Mouse (Mus musculus): ENCODE data around the gene R3hdml. TPM values are rescaled to one million over a fixed set of nuclear protein-coding genes. Genes with fewer than 3 reads are reported as not detected.

The R3hdml gene
- polyA plus RNA-seq, 1 experiment: not detected

DNA sequence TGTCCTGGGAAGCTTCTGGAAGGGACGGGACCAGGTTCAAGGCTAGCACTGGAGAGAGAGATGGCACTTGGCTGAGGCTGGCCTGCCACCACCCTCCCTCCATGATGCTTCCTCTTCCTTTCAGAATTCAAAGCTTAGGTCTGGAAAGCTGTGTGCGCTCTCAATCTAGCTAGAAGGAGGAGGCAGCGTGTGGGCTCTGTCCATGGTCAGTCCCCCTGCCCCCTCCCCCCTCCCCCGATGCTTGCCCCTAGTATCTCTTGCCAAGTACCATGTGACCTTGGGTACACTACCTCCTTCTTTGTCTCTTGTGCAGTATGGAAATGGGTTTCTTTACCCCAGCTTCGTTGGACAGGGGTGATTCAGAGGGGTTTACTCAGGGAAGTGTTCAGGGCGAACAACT lies 56.7 kb downstream of the R3hdml start:
- no peak for TF ChIP-seq POLR2A (IDR thresholded peaks at IDR 0.05; ENCODE audit: low read depth, low read length)
- H3K4me1 ChIP-seq (ENCODE audit: control insufficient read depth, insufficient read depth, low read length): no peaks in the 10 kb centered on the region
- no peak overlapping the region for H3K27ac ChIP-seq (ENCODE audit: insufficient read depth, low read length)
- H3K4me3 ChIP-seq (ENCODE audit: insufficient read depth, low read length): no peak overlapping the region

- no peak for TF ChIP-seq POLR2A (IDR thresholded peaks at IDR 0.05; ENCODE audit: low read depth, low read length)
- TF ChIP-seq CTCF (IDR thresholded peaks at IDR 0.05; ENCODE audit: borderline replicate concordance, insufficient read depth, low read length): no peak
- no peak overlapping the region for H3K4me3 ChIP-seq (ENCODE audit: insufficient read depth, low read length)
- H3K4me1 ChIP-seq (ENCODE audit: control insufficient read depth, insufficient read depth, low read length): no peaks in the 10 kb centered on the region
- H3K27ac ChIP-seq (ENCODE audit: insufficient read depth, low read length): no peak overlapping the region
These were observed 57.7 kb downstream of the R3hdml start for GRCm38 (mm10) chr2:163549786-163550185.

Other genes with a start within 250 kb of the R3hdml start
- 33.0 and 50.9 TPM in 2 replicates for gene Jph2, start 94.3 kb upstream of the R3hdml start, polyA plus RNA-seq (2011; ENCODE audit: insufficient read length, low read depth, missing spikeins)
- 35.5 and 39.8 TPM in 2 replicates for gene Oser1, start 67.6 kb upstream of the R3hdml start, polyA plus RNA-seq (2011; ENCODE audit: insufficient read length, low read depth, missing spikeins)
- gene Gdap1l1, start 53.8 kb upstream of the R3hdml start, polyA plus RNA-seq (2011; ENCODE audit: insufficient read length, low read depth, missing spikeins): 0.86 TPM in 1 of 2 replicates, not detected in the other
- gene Fitm2, start 19.7 kb upstream of the R3hdml start, polyA plus RNA-seq (2011; ENCODE audit: insufficient read length, low read depth, missing spikeins): 10.5 and 11.1 TPM in 2 replicates
- gene Hnf4a, start 14.5 kb downstream of the R3hdml start, polyA plus RNA-seq (2011; ENCODE audit: insufficient read length, low read depth, missing spikeins): not detected in 2 replicates
- 40.7 TPM in 2 replicates for gene Ttpal, start 110.0 kb downstream of the R3hdml start, polyA plus RNA-seq (2011; ENCODE audit: insufficient read length, low read depth, missing spikeins)
- gene Serinc3, start 152.8 kb downstream of the R3hdml start, polyA plus RNA-seq (2011; ENCODE audit: insufficient read length, low read depth, missing spikeins): 262 and 294 TPM in 2 replicates
- gene Pkig, start 166.1 kb downstream of the R3hdml start, polyA plus RNA-seq (2011; ENCODE audit: insufficient read length, low read depth, missing spikeins): 33.6 and 39.7 TPM in 2 replicates